Mouse (Mus musculus) E14TG2a.4 (cell line): Measurements from ENCODE around the gene Maml3.

ENCODE experiments used
- H3K27me3 ChIP-seq: 2 replicates; pipeline ENCODE4 v1.6.1; 2014; ENCODE audit warnings: low read length, control low read depth; ENCODE audit not compliant: insufficient read depth
- H3K36me3 ChIP-seq: 2 replicates; pipeline ENCODE4 v1.6.1; 2014; ENCODE audit warnings: low read length, control low read depth; ENCODE audit not compliant: insufficient read depth
- H3K4me1 ChIP-seq: replicated peaks from 2 replicates; pipeline ENCODE4 v1.6.1; 2014; ENCODE audit warnings: low read depth, low read length, control low read depth
- H3K4me3 ChIP-seq: replicated peaks from 2 replicates; pipeline ENCODE4 v1.5.1; 2014; ENCODE audit warnings: mild to moderate bottlenecking, low read length
- H3K9me3 ChIP-seq: 2 replicates; pipeline ENCODE4 v1.6.1; 2014; ENCODE audit warnings: low read length, control low read depth
- CTCF ChIP-seq: conservative IDR thresholded peaks from 2 replicates; pipeline ENCODE4 v1.5.1; 2014; ENCODE audit warnings: low read length
- NANOG ChIP-seq: IDR thresholded peaks from 2 replicates; pipeline ENCODE4 v1.6.1; 2014; ENCODE audit warnings: borderline replicate concordance, low read length, mixed read lengths
- POU5F1 ChIP-seq: IDR thresholded peaks from 2 replicates; pipeline ENCODE4 v1.6.1; 2014; ENCODE audit warnings: low read length, borderline replicate concordance

The Maml3 gene

DNA sequence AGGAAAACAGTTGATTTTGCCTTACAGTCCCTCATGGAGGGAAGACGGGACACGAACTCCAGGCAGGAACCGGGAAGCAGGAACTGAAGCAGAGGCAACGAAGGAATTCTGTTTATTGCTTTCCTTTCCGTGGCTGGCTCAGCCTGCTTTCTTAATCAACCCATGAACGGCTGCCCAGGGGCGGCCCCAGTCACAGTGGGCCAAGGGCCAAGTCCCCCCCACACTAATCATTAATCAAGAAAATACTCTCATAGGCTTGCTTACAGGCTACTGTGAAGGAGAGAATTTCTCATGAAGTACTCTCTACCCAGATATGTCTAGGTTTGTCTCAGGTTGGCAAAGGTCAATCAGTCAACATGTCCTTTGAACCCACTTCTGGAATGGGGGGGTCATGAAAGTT, 14.3 kb upstream of the Maml3 start:
- H3K4me3 ChIP-seq, result no peak overlapping the region
- H3K9me3 ChIP-seq, result no peaks in the 10 kb centered on the region
- TF ChIP-seq POU5F1 (no peak), NANOG (no peak), CTCF (no peak)
- no peaks in the 10 kb centered on the region for H3K4me1 ChIP-seq
- H3K36me3 ChIP-seq, result no peaks in the 10 kb centered on the region
- peaks cover 9% of the 10 kb centered on the region; the same call in 1 of the 2 replicates for H3K27me3 ChIP-seq

- Histone ChIP-seq H3K4me1 (no peaks in the 10 kb centered on the region), H3K9me3 (no peaks in the 10 kb centered on the region), H3K27me3 (no peaks in the 10 kb centered on the region), H3K36me3 (no peaks in the 10 kb centered on the region), H3K4me3 (no peak overlapping the region)
- TF ChIP-seq CTCF (no peak), POU5F1 (no peak), NANOG (no peak)
Measured at GRCm38 (mm10) chr3:52115421-52115820, 10.5 kb upstream of the Maml3 start.

DNA sequence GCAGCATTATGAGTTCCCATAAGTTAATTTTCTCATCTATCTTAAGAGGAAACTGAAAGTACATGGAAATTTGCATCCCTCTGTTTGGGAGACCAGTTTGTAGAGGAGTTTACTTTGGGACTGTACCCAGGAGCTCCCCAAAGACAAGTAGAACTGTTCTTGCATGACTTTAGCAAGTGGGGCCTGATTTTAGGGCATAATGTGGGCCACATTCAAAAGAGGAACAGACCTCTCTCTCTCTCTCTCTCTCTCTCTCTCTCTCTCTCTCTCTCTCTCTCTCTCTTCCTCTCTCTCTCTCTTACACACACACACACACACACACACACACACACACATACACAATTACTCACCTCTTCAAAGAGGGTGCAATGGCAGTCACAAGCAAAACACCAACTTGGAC, 3.2 kb upstream of the Maml3 start:
- TF ChIP-seq POU5F1 (no peak), NANOG (no peak), CTCF (no peak)
- Histone ChIP-seq H3K4me1 (peaks cover 12% of the 10 kb centered on the region; the same call in 1 of the 2 replicates), H3K27me3 (peaks cover 46% of the 10 kb centered on the region), H3K9me3 (peaks cover 9% of the 10 kb centered on the region), H3K4me3 (no peak overlapping the region), H3K36me3 (no peaks in the 10 kb centered on the region)

- Histone ChIP-seq H3K27me3 (peaks cover 60% of the 10 kb centered on the region), H3K9me3 (peaks cover 9% of the 10 kb centered on the region), H3K4me3 (peak overlapping the region; percentile 93), H3K36me3 (no peaks in the 10 kb centered on the region), H3K4me1 (peaks cover 19% of the 10 kb centered on the region; the same call in 1 of the 2 replicates)
- TF ChIP-seq NANOG, result no peak
- TF ChIP-seq CTCF, result no peak
- TF ChIP-seq POU5F1, result no peak
Measured at GRCm38 (mm10) chr3:52105156-52105555, 280 bp upstream of the Maml3 start.

DNA sequence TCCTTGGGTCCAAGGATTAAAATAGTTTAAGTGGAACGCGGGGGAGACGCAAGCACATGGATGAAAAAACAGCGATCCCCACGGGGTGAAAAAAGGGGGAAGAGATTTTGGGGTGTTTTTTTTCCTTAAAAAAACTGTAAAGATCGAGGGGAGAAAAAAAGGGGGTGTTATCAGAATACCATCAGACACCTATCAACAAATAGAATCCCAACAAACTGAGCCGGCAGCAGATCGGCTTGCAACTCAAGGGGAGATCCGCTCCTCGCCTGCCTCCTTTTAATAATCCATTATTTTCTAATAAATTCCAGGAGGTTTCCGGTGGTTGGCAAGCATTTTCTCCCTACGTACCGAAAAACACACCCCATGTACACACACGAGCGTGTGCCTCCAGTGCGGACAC, 668 bp downstream of the Maml3 start:
- Histone ChIP-seq H3K36me3 (no peaks in the 10 kb centered on the region), H3K4me3 (peak overlapping the region; percentile 93), H3K27me3 (peaks cover 70% of the 10 kb centered on the region), H3K4me1 (peaks cover 19% of the 10 kb centered on the region; the same call in 1 of the 2 replicates), H3K9me3 (peaks cover 4% of the 10 kb centered on the region; the same call in 1 of the 2 replicates)
- no peak for TF ChIP-seq CTCF
- TF ChIP-seq POU5F1, result no peak
- TF ChIP-seq NANOG, result no peak

GRCm38 (mm10) chr3:52103531-52104181, 1.2 kb downstream of the Maml3 start:
- Histone ChIP-seq H3K4me3 (peak overlapping the region; percentile 93), H3K4me1 (peaks cover 19% of the 10 kb centered on the region; the same call in 1 of the 2 replicates), H3K36me3 (no peaks in the 10 kb centered on the region), H3K27me3 (peaks cover 71% of the 10 kb centered on the region), H3K9me3 (no peaks in the 10 kb centered on the region)
- TF ChIP-seq CTCF (no peak), NANOG (no peak), POU5F1 (no peak)

GRCm38 (mm10) chr3:52102601-52103530, 2.0 kb downstream of the Maml3 start:
- peaks cover 19% of the 10 kb centered on the region; the same call in 1 of the 2 replicates for H3K4me1 ChIP-seq
- H3K36me3 ChIP-seq, result no peaks in the 10 kb centered on the region
- peaks cover 70% of the 10 kb centered on the region for H3K27me3 ChIP-seq
- TF ChIP-seq NANOG (no peak), CTCF (no peak), POU5F1 (no peak)
- peak overlapping the region; percentile 93 for H3K4me3 ChIP-seq
- H3K9me3 ChIP-seq, result no peaks in the 10 kb centered on the region

DNA sequence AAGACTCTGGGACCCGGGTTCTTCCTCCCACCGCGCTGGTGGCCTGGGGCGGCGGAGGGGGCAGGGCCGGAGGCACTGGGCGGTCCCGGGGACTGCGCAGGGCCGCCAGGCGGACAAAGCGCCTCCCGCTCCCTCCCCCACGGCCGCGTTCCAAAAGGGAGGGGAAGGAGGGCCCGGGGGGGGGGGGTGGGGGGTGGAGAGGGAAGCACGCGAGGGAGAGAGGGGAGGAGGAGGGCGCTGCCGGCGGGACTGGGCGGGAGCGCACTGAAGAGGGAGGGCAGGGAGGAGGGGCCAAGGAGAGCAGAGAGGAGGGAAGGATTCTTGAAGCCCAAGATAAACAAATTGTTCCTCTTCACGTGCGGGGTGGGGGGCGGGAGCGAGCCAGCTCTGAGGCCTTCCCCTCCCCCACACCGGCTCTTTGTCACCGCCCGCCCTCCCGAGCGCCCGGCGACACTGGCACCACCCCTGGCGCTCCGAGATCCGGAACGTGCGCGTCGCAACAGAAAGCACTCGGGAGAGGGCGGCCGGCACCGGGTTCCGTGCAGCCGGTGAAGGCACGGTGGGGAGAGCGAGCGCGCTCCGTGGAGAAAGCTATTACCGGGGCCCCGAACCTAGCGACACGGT, 2.8 kb downstream of the Maml3 start:
- no peak for TF ChIP-seq CTCF
- TF ChIP-seq POU5F1, result no peak
- TF ChIP-seq NANOG, result no peak
- Histone ChIP-seq H3K4me3 (peak overlapping the region; percentile 93), H3K4me1 (peaks cover 19% of the 10 kb centered on the region; the same call in 1 of the 2 replicates), H3K9me3 (no peaks in the 10 kb centered on the region), H3K36me3 (no peaks in the 10 kb centered on the region), H3K27me3 (peaks cover 67% of the 10 kb centered on the region)
